ENCODE assay signal across 11 mouse cellular contexts in the genomic region with DNA sequence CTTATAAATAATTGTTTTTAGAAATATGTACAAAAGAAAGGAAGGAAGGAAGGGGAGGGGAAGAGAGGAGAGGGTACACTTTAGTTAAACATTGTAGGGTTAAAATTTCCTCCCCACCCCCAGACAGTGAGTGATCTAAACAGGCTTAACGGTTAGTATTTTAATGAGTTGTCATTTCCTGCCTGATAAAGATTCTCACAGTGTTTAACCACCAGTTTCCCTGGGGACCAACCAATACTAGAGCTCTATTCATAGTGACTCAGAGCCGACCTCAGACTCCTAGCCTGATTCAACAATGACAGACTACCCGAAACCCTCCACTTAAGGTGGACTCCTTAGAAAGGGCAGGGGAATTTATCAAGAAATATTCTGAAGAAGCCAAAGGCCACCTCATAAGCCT. TPM values are rescaled to one million over a fixed set of nuclear protein-coding genes. Genes with fewer than 3 reads are reported as not detected.
DNase-seq lines count a peak whose midpoint lies in the region; ATAC-seq and TF ChIP-seq lines count a peak whose summit lies in the region.
"Had no signal": no experiment of that assay in that cellular context is flagged by ENCODE, and none has a peak within 500 bp of the region (broad histone marks: within the 10 kb centered on the region; RNA-seq: fewer than 3 reads in every experiment).

No protein-coding gene starts in this region.

- TF ChIP-seq CTCF in hindbrain, postnatal 0 days (IDR thresholded peaks at IDR 0.05; ENCODE audit: low read depth) = no peak

- no peaks in the 10 kb centered on the region for H3K27me3 ChIP-seq in hindbrain, postnatal 0 days (ENCODE audit: insufficient read depth, low read length)
- H3K27me3 ChIP-seq in hindbrain, embryonic 11.5 days (ENCODE audit: control insufficient read depth, insufficient read depth, low read length) = no peaks in the 10 kb centered on the region
- no peaks in the 10 kb centered on the region for H3K27me3 ChIP-seq in liver, embryonic 16.5 days (ENCODE audit: control insufficient read depth, insufficient read depth, low read depth, low read length)
- H3K27me3 ChIP-seq: neural tube, embryonic 12.5 days had no signal

- no peak overlapping the region for H3K9ac ChIP-seq in hindbrain, postnatal 0 days (replicated peaks; ENCODE audit: low read length)
- no peak overlapping the region for H3K9ac ChIP-seq in hindbrain, embryonic 11.5 days (ENCODE audit: low read depth, low read length)
- no peak overlapping the region for H3K9ac ChIP-seq in liver, embryonic 16.5 days (ENCODE audit: low read depth, low read length)
- H3K9ac ChIP-seq: neural tube, embryonic 12.5 days had no signal

- no peaks in the 10 kb centered on the region for H3K4me1 ChIP-seq in hindbrain, postnatal 0 days (ENCODE audit: insufficient read depth, low read length)
- H3K4me1 ChIP-seq in hindbrain, embryonic 11.5 days (replicated peaks; ENCODE audit: control insufficient read depth, insufficient read depth, low read length) = no peaks in the 10 kb centered on the region
- peaks cover 5% of the 10 kb centered on the region for H3K4me1 ChIP-seq in brown adipose tissue, adult 24 weeks (ENCODE audit: control insufficient read depth, insufficient read depth, insufficient read length, low read length)
- H3K4me1 ChIP-seq in liver, embryonic 16.5 days (ENCODE audit: control insufficient read depth, low read depth, low read length) = peaks cover 20% of the 10 kb centered on the region
- H3K4me1 ChIP-seq: neural tube, embryonic 12.5 days had no signal

- 30% methylated on average over 3 of the region's 3 CpGs for WGBS in hindbrain, postnatal 0 days
- WGBS in hindbrain, embryonic 11.5 days = 49% methylated on average over 3 of the region's 3 CpGs
- WGBS in liver, embryonic 16.5 days (ENCODE audit: insufficient replicate concordance) = 9% methylated on average over 3 of the region's 3 CpGs

- ATAC-seq in hindbrain, postnatal 0 days = no peak
- ATAC-seq in hindbrain, embryonic 11.5 days (ENCODE audit: low FRiP score) = no peak
- peak; percentile 63 for ATAC-seq in liver, embryonic 16.5 days (ENCODE audit: low read depth)

- DNase-seq in hindbrain, postnatal 0 days (ENCODE audit: low spot score) = peak; percentile 34
- no peak for DNase-seq in hindbrain, embryonic 11.5 days (ENCODE audit: low spot score)
- peak; percentile 69 to 80 for DNase-seq in B cell, adult 2 months
- DNase-seq in adrenal gland, postnatal 14 days = no peak
- DNase-seq in gastrocnemius, adult 8-10 months (ENCODE audit: low spot score in 2 of 2) = no peak
- DNase-seq in urinary bladder, adult 18-20 months (ENCODE audit: low spot score in 2 of 2) = no peak
- DNase-seq: kidney, postnatal 10 days had no signal

- no peaks in the 10 kb centered on the region for H3K9me3 ChIP-seq in hindbrain, postnatal 0 days (ENCODE audit: low read length)
- H3K9me3 ChIP-seq in hindbrain, embryonic 11.5 days (ENCODE audit: control insufficient read depth, low read length) = no peaks in the 10 kb centered on the region
- H3K9me3 ChIP-seq in liver, embryonic 16.5 days (replicated peaks; ENCODE audit: control insufficient read depth, low read length) = no peaks in the 10 kb centered on the region
- H3K9me3 ChIP-seq: neural tube, embryonic 12.5 days had no signal

- no peak overlapping the region for H3K4me2 ChIP-seq in hindbrain, postnatal 0 days (ENCODE audit: low read depth, low read length)
- H3K4me2 ChIP-seq in hindbrain, embryonic 11.5 days (replicated peaks; ENCODE audit: low read depth, low read length) = no peak overlapping the region
- no peak overlapping the region for H3K4me2 ChIP-seq in liver, embryonic 16.5 days (ENCODE audit: low read depth, low read length)
- H3K4me2 ChIP-seq: neural tube, embryonic 12.5 days had no signal

- no peaks in the 10 kb centered on the region for H3K36me3 ChIP-seq in hindbrain, postnatal 0 days (ENCODE audit: insufficient read depth, low read length)
- no peaks in the 10 kb centered on the region for H3K36me3 ChIP-seq in hindbrain, embryonic 11.5 days (ENCODE audit: control insufficient read depth, insufficient read depth, low read length)
- no peaks in the 10 kb centered on the region; the same call in 1 of the 2 replicates for H3K36me3 ChIP-seq in liver, embryonic 16.5 days (ENCODE audit: control insufficient read depth, insufficient read depth)
- H3K36me3 ChIP-seq: neural tube, embryonic 12.5 days had no signal

- no peak overlapping the region for H3K4me3 ChIP-seq in hindbrain, postnatal 0 days (ENCODE audit: low read length)
- H3K4me3 ChIP-seq in hindbrain, embryonic 11.5 days (ENCODE audit: low read depth, low read length) = no peak overlapping the region
- no peak overlapping the region for H3K4me3 ChIP-seq in brown adipose tissue, adult 24 weeks (ENCODE audit: insufficient read depth, low read depth, low read length)
- no peak overlapping the region for H3K4me3 ChIP-seq in liver, embryonic 16.5 days (ENCODE audit: low read depth, low read length)
- H3K4me3 ChIP-seq: erythroblast, embryonic 14.5 days; neural tube, embryonic 12.5 days had no signal

- peak overlapping the region; percentile 17; the same call in 1 of the 2 replicates for H3K27ac ChIP-seq in hindbrain, postnatal 0 days
- H3K27ac ChIP-seq in hindbrain, embryonic 11.5 days (ENCODE audit: low read depth, low read length) = no peak overlapping the region
- H3K27ac ChIP-seq in brown adipose tissue, adult 24 weeks (replicated peaks; ENCODE audit: low read depth, low read length) = peak overlapping the region; percentile 51; the same call in 1 of the 2 replicates
- H3K27ac ChIP-seq in liver, embryonic 16.5 days (ENCODE audit: low read length) = peak overlapping the region; percentile 56
- H3K27ac ChIP-seq: neural tube, embryonic 12.5 days had no signal

RNA-seq across cellular contexts. Expression of a gene that starts 48.2 kb away (rescaled TPM):
- 1.8 and 2.6 TPM in 2 replicates for total RNA-seq in hindbrain, postnatal 0 days (2014; rRNA removed)
- 6.4 and 7.2 TPM in 2 replicates for polyA plus RNA-seq in hindbrain, postnatal 0 days (2015; fragmentation: Nextera tagmentation; extraction: Ambion mirVana)
- 13.5 and 17.2 TPM in 2 replicates for polyA plus RNA-seq in hindbrain, embryonic 11.5 days (2014; fragmentation: Nextera tagmentation; extraction: Ambion mirVana)
- polyA plus RNA-seq in brown adipose tissue, adult 24 weeks (2012; ENCODE audit: insufficient read depth, insufficient read length, missing spikeins) = 7.5 and 9.3 TPM in 2 replicates
- 8.8 TPM in 2 replicates for polyA plus RNA-seq in liver, embryonic 16.5 days (2015; fragmentation: Nextera tagmentation; extraction: Ambion mirVana)
- total RNA-seq in adrenal gland, postnatal 14 days (2021) = 9.1 and 9.8 TPM in 2 replicates
- 1 to 10 TPM; 6.3 to 7.1 (median 6.7) TPM for total RNA-seq in gastrocnemius, adult 8-10 months (2022)

RNA-seq across cellular contexts. Expression of a gene that starts 48.4 kb away (rescaled TPM):
- 21.9 and 34.2 TPM in 2 replicates for total RNA-seq in hindbrain, postnatal 0 days (2014; rRNA removed)
- 67.3 and 67.7 TPM in 2 replicates for polyA plus RNA-seq in hindbrain, postnatal 0 days (2015; fragmentation: Nextera tagmentation; extraction: Ambion mirVana)
- 56.4 and 57.8 TPM in 2 replicates for polyA plus RNA-seq in hindbrain, embryonic 11.5 days (2014; fragmentation: Nextera tagmentation; extraction: Ambion mirVana)
- 42.7 and 44.0 TPM in 2 replicates for polyA plus RNA-seq in brown adipose tissue, adult 24 weeks (2012; ENCODE audit: insufficient read depth, insufficient read length, missing spikeins)
- 21.1 and 22.0 TPM in 2 replicates for polyA plus RNA-seq in liver, embryonic 16.5 days (2015; fragmentation: Nextera tagmentation; extraction: Ambion mirVana)
- 39.4 and 45.2 TPM in 2 replicates for total RNA-seq in adrenal gland, postnatal 14 days (2021)
- 10 to 100 TPM; 17.3 to 27.4 (median 20.1) TPM for total RNA-seq in gastrocnemius, adult 8-10 months (2022)

Comparison
In these comparisons a context has a peak if more than half of its experiments do, and no peak if none do; other contexts are left out.
1. DNase-seq: peak in hindbrain, postnatal 0 days (single experiment) and B cell, adult 2 months (2 of 2); none in hindbrain, embryonic 11.5 days (single experiment), adrenal gland, postnatal 14 days (single experiment), gastrocnemius, adult 8-10 months (0 of 2) and urinary bladder, adult 18-20 months (0 of 2).